Mouse (Mus musculus) Patski (cell line): ENCODE measurements around the gene Nav2. TPM values are rescaled to one million over a fixed set of nuclear protein-coding genes. Genes with fewer than 3 reads are reported as not detected.

Experiments
- ATAC-seq: fragments of 100-300 bp; one replicate; pipeline ENCODE4 v1.8.0; 2021
- CTCF ChIA-PET: fragments of 350-600 bp; sonication (Branson Sonifier 250); formaldehyde crosslinking; loops from one replicate; lab custom pipeline; 2022; ENCODE audit warnings: inconsistent platforms; lab: Charles Lee
- POLR2A ChIA-PET: fragments of 350-600 bp; sonication (Branson Sonifier 250); formaldehyde crosslinking; loops from one replicate; lab custom pipeline; 2022; ENCODE audit warnings: antibody characterized with exemption, inconsistent platforms; lab: Charles Lee
- DNase-seq: peaks from one replicate; pipeline ENCODE4 v3.0.0-alpha.2; 2011; ENCODE audit warnings: low read depth, low spot score
- H3K27me3 ChIP-seq: fragments of 371-371 bp; one replicate; pipeline ENCODE4 v1.5.1; 2021
- CTCF ChIP-seq: fragments of 100-300 bp; IDR thresholded peaks from one replicate; pipeline ENCODE4 v1.5.1; 2021
- in situ Hi-C: fragments of 300-500 bp; cut with MboI; formaldehyde crosslinking; loops from 3 replicates; pipeline ENCODE4 v1.11.1; 2018; ENCODE audit warnings: low pct_unique_long_range_greater_than_20kb, mixed read lengths
- polyA plus RNA-seq: library from polyadenylated mRNA; unstranded; gene quantifications from one replicate; pipeline ENCODE4 v1.2.3, GENCODE M21; 2021

Gene Nav2
- polyA plus RNA-seq, 1 experiment from 2014 or later, result 13.3 TPM

- in situ Hi-C loops, result no loop called here
- no peak for DNase-seq
- CTCF ChIA-PET, result no interaction called here
- no peak for TF ChIP-seq CTCF
- H3K27me3 ChIP-seq, result no peaks in the 10 kb centered on the region
- no peak for ATAC-seq
- POLR2A ChIA-PET, result no interaction called here
Measured at GRCm38 (mm10) chr7:49332644-49333043, 424.1 kb downstream of the Nav2 start.

GRCm38 (mm10) chr7:49334163-49334562 is 425.6 kb downstream of the Nav2 start:
- in situ Hi-C loops, result no loop called here

GRCm38 (mm10) chr7:49335056-49335455 is 426.5 kb downstream of the Nav2 start:
- POLR2A ChIA-PET, result no interaction called here
- DNase-seq, result no peak
- TF ChIP-seq CTCF, result no peak
- H3K27me3 ChIP-seq, result no peaks in the 10 kb centered on the region
- CTCF ChIA-PET, result interaction anchor here (1.4 to 1.5 kb wide), 2 partner anchors 10 to 209 kb away, joined by 3 read pairs; no protein-coding TSS in a partner anchor
- in situ Hi-C loops, result no loop called here
- no peak for ATAC-seq

More at GRCm38 (mm10) chr7:49334163-49334562, 425.6 kb downstream of the Nav2 start:
- H3K27me3 ChIP-seq, result no peaks in the 10 kb centered on the region
- no peak for TF ChIP-seq CTCF
- DNase-seq (no peak), ATAC-seq (no peak)
- ChIA-PET CTCF (interaction anchor here (1.1 kb wide), 1 partner anchor 10 kb away, joined by 4 read pairs; no protein-coding TSS in a partner anchor), POLR2A (no interaction called here)

GRCm38 (mm10) chr7:49336725-49337124 is 428.2 kb downstream of the Nav2 start:
- ChIA-PET CTCF (no interaction called here), POLR2A (no interaction called here)
- H3K27me3 ChIP-seq, result no peaks in the 10 kb centered on the region
- TF ChIP-seq CTCF, result no peak
- ATAC-seq (no peak), DNase-seq (no peak)
- in situ Hi-C loops, result no loop called here

- in situ Hi-C loops, result no loop called here
- ChIA-PET CTCF (interaction anchor here (1.0 to 1.5 kb wide), 2 partner anchors 13 to 212 kb away, joined by 3 to 4 read pairs; no protein-coding TSS in a partner anchor), POLR2A (interaction anchor here (0.9 kb wide), 1 partner anchor 12 kb away, joined by 3 read pairs; no protein-coding TSS in a partner anchor)
- no peak for DNase-seq
- H3K27me3 ChIP-seq, result no peaks in the 10 kb centered on the region
- ATAC-seq, result no peak
- no peak for TF ChIP-seq CTCF
Measured at GRCm38 (mm10) chr7:49337710-49338109, 429.2 kb downstream of the Nav2 start.

GRCm38 (mm10) chr7:49339953-49340352 is 431.4 kb downstream of the Nav2 start:
- no peak for TF ChIP-seq CTCF
- in situ Hi-C loops, result no loop called here
- H3K27me3 ChIP-seq, result no peaks in the 10 kb centered on the region
- POLR2A ChIA-PET, result no interaction called here
- DNase-seq (no peak), ATAC-seq (no peak)
- CTCF ChIA-PET, result interaction anchor here (1.2 kb wide), 1 partner anchor 10 kb away, joined by 4 read pairs; no protein-coding TSS in a partner anchor

- TF ChIP-seq CTCF, result no peak
- ATAC-seq (no peak), DNase-seq (no peak)
- ChIA-PET CTCF (no interaction called here), POLR2A (no interaction called here)
- in situ Hi-C loops, result no loop called here
- no peaks in the 10 kb centered on the region for H3K27me3 ChIP-seq
Measured at GRCm38 (mm10) chr7:49341151-49341918, 432.8 kb downstream of the Nav2 start.

GRCm38 (mm10) chr7:49341919-49342529 is 433.5 kb downstream of the Nav2 start:
- DNase-seq (no peak), ATAC-seq (no peak)
- in situ Hi-C loops, result no loop called here
- TF ChIP-seq CTCF, result no peak
- CTCF ChIA-PET, result interaction anchor here (0.8 to 1.0 kb wide), 2 partner anchors 17 to 210 kb away, joined by 3 read pairs; no protein-coding TSS in a partner anchor
- POLR2A ChIA-PET, result no interaction called here
- no peaks in the 10 kb centered on the region for H3K27me3 ChIP-seq

GRCm38 (mm10) chr7:49342556-49343080 is 434.1 kb downstream of the Nav2 start:
- POLR2A ChIA-PET, result no interaction called here
- H3K27me3 ChIP-seq, result no peaks in the 10 kb centered on the region
- DNase-seq (no peak), ATAC-seq (no peak)
- CTCF ChIA-PET, result interaction anchor here (0.7 to 1.0 kb wide), 5 partner anchors 18 to 210 kb away, joined by 3 read pairs; no protein-coding TSS in a partner anchor
- no peak for TF ChIP-seq CTCF
- in situ Hi-C loops, result no loop called here

- POLR2A ChIA-PET, result no interaction called here
- in situ Hi-C loops, result no loop called here
- DNase-seq (peak; percentile 82), ATAC-seq (peak; percentile 75)
- TF ChIP-seq CTCF, result no peak
- H3K27me3 ChIP-seq, result no peaks in the 10 kb centered on the region
- CTCF ChIA-PET, result interaction anchor here (0.7 to 1.0 kb wide), 5 partner anchors 18 to 211 kb away, joined by 3 read pairs; no protein-coding TSS in a partner anchor
Measured at GRCm38 (mm10) chr7:49343081-49343600, 434.6 kb downstream of the Nav2 start.
